Mouse (Mus musculus): ENCODE results near the gene Inpp5e. TPM values are rescaled to one million over a fixed set of nuclear protein-coding genes. Genes with fewer than 3 reads are reported as not detected.

Inpp5e gene
- 4.2 and 4.4 TPM in 2 replicates for polyA plus RNA-seq (2021; fragmentation: Nextera tagmentation)
- long read RNA-seq, experiment 1, full-length matches to known transcripts = 4 of 6 reads
- long read RNA-seq, experiment 1, partial matches to known transcripts = 2 of 6 reads
- long read RNA-seq, experiment 1, other reads (novel, unspliced or antisense) = 0 of 6 reads
- long read RNA-seq, experiment 2, full-length matches to known transcripts = 28 of 37 reads
- long read RNA-seq, experiment 2, partial matches to known transcripts = 2 of 37 reads
- long read RNA-seq, experiment 2, other reads (novel, unspliced or antisense) = 7 of 37 reads

GRCm38 (mm10) chr2:26408515-26409356 lies at the start of gene Inpp5e:
Gene Inpp5e (minus strand): TSS chr2:26409203.

GRCm38 (mm10) chr2:26444946-26445665 lies 36.1 kb upstream of the Inpp5e start, which contains the start of gene Sec16a:
Gene Sec16a (minus strand): TSS chr2:26445216.

DNA sequence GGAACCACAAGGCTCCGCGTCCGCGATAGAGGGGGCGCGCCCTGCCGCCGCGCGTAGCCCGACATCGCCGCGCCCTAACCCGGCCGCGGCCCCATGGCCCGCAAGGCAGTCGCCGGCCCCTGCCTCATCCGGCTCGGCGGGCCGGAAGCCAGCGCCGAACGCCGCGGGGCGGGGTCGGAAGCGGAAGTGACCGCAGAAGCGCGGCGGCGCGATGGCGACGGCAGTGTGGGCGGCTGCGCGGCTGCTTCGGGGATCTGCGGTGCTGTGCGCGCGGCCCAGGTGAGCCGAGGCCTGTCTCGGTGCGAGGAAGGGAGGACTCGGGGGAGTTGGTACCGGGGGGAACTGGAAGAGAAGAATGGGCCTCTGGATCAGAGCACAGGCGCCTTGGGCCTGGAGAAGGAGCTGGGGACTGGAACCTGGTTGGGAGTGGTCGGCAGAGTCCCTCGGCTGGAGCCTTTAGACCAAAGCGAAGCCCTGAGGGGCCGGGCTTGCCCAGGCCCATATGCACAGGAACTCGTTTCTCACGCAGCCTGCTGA lies 19.8 kb downstream of the Inpp5e start, which contains the start of the genes Entr1 and Pmpca:
TSS of gene Entr1 (minus strand) at position 163 of the 537 bp plus-strand sequence.
TSS of gene Pmpca (plus strand) at position 186 of the 537 bp plus-strand sequence.

DNA sequence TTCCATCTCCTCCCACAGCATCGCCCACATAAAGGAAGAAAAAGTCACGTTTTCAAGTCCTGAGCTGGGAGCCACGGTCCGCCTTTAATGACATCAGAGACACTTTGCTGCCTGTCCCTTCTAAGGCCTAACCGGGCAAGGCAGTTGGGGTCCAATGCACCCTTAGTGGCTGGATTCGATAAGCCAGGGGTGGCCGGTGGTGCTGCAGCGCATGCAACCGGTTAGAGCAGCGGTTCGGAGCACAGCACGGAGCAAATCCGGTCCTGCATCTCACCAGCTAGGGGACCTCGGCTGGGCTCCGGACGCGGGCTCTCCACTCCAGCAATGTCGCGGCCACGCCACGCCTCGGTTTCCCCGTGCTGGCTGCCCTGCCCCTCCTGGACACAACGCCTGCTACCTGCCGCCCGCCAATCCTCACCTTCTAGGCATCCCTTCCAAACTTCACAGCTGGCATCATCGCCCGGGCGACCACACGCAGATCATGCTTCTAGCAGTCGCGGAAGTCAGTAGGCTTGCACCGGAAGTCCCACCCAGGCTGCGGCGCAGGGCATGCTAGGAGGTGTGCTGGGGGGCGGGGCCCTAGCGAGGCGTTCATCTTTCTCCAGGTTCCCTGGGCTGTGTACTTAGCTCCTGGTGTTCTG lies 28.8 kb downstream of the Inpp5e start, which contains the start of gene Snapc4:
TSS of gene Snapc4 (minus strand) at position 523 of the 641 bp plus-strand sequence.

DNA sequence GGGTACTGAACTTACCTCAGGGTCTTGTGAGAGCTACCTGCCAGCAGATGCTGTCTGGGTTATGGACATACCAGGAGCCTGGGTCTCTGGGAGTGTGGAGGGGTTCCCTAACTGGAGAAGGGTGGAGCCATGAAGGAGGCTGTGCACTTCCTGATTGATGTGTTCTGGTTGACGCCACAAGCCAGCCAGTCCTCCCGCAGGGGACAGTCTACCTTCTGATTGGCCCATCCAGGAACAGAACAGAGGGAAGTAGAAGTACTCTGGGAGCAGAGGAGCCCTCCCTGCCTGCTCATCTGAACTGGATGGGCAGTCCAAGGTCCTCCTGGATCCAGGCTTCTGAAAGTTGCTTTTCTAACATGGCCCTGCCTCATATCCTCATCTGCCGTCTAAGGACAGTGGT lies 48.2 kb downstream of the Inpp5e start, which contains the start of gene Card9:
TSS of gene Card9 (minus strand) at position 147 of the 400 bp plus-strand sequence.

GRCm38 (mm10) chr2:26351358-26352290 lies 57.4 kb downstream of the Inpp5e start, which contains the start of gene Dnlz:
Gene Dnlz (minus strand): TSS chr2:26352110.

Other genes with a start within 250 kb of the Inpp5e start
- 0.16 TPM in 2 replicates for gene Lhx3, start 200.9 kb downstream of the Inpp5e start, polyA plus RNA-seq (2021; fragmentation: Nextera tagmentation)
- 8.9 and 10.1 TPM in 2 replicates for gene Qsox2, start 171.7 kb downstream of the Inpp5e start, polyA plus RNA-seq (2021; fragmentation: Nextera tagmentation)
- 0.21 TPM in 2 replicates for gene Ccdc187, start 114.6 kb downstream of the Inpp5e start, polyA plus RNA-seq (2021; fragmentation: Nextera tagmentation)
- gene Gpsm1, start 93.7 kb downstream of the Inpp5e start, polyA plus RNA-seq (2021; fragmentation: Nextera tagmentation) = 14.3 and 15.6 TPM in 2 replicates
- gene Dnlz, start 57.1 kb downstream of the Inpp5e start, polyA plus RNA-seq (2021; fragmentation: Nextera tagmentation) = 47.9 and 49.6 TPM in 2 replicates
- gene Card9, start 48.3 kb downstream of the Inpp5e start, polyA plus RNA-seq (2021; fragmentation: Nextera tagmentation) = 0.65 and 0.67 TPM in 2 replicates
- gene Snapc4, start 28.6 kb downstream of the Inpp5e start, polyA plus RNA-seq (2021; fragmentation: Nextera tagmentation) = 5.3 and 5.5 TPM in 2 replicates
- gene Entr1, start 19.9 kb downstream of the Inpp5e start, polyA plus RNA-seq (2021; fragmentation: Nextera tagmentation) = 66.4 and 77.0 TPM in 2 replicates
- gene Pmpca, start 19.9 kb downstream of the Inpp5e start, polyA plus RNA-seq (2021; fragmentation: Nextera tagmentation) = 47.8 and 57.9 TPM in 2 replicates
- 11.0 TPM in 2 replicates for gene Sec16a, start 36.0 kb upstream of the Inpp5e start, polyA plus RNA-seq (2021; fragmentation: Nextera tagmentation)
- 7.5 and 7.7 TPM in 2 replicates for gene Notch1, start 107.5 kb upstream of the Inpp5e start, polyA plus RNA-seq (2021; fragmentation: Nextera tagmentation)
- 86.2 and 102 TPM in 2 replicates for gene Egfl7, start 170.8 kb upstream of the Inpp5e start, polyA plus RNA-seq (2021; fragmentation: Nextera tagmentation)
- gene Gm20532, start 177.4 kb upstream of the Inpp5e start, polyA plus RNA-seq (2021; fragmentation: Nextera tagmentation) = not detected in 2 replicates
- gene Agpat2, start 195.2 kb upstream of the Inpp5e start, polyA plus RNA-seq (2021; fragmentation: Nextera tagmentation) = 1.4 and 1.9 TPM in 2 replicates
- 58.7 and 61.4 TPM in 2 replicates for gene Fam69b, start 219.3 kb upstream of the Inpp5e start, polyA plus RNA-seq (2021; fragmentation: Nextera tagmentation)

All from layer of hippocampus, adult 6 months (tissue).